Mouse (Mus musculus): ENCODE results near the gene Cdc37. TPM values are rescaled to one million over a fixed set of nuclear protein-coding genes. Genes with fewer than 3 reads are reported as not detected.
"Not testable (repeated sequence)": the region's sequence is repeated elsewhere in the genome, so short reads cannot be mapped to it uniquely, and the experiment has no call there.

The Cdc37 gene
- total and polyA plus RNA-seq, 3 experiments, result 779 to 1,631 (median 914) TPM

DNA sequence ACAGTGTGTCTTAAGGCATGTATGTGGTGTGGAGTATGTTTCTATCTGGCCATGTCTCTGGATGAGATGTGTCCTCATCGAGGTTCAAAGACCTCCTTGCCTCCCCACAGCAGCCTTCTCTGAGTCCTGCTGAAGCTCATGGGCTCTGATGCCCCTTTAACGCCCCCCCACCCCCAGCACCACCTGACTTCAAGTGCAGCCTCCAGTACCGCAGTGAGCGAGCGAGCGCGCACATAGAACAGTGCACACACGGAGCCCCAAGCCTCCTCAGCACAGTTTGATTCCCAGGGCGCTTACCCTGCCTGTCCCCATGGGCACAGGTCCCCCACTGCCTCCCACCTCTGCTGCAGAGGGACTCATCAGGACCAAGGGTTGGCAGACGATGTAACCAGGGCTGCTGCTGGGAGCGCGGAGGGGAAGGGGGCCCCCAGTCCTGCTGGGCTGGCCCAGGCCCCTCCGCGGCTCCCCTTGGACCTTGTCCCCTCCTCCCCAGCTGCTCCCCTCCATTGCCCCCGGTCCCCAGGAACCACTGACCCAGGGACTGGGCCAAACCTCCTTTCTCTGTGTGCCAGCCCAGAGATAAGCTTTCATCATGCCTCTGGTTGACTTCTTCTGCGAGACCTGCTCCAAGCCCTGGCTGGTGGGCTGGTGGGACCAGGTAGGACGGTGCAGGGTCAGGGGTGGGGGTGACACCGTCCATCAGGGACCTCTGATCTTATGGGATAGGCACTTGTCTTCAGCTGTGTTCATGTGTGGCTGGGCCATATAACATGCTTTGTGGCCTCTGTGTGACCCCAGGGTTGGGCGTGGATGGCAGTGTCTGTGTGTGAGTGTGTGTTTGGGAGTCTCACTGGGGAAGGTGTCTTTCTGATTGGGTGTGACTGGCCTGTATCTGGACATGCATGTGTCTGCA, 47.0 kb upstream of the Cdc37 start:
- no peak overlapping the region for H3K4me3 ChIP-seq (ENCODE audit: control insufficient read depth in 1 of 2, insufficient read depth in 1 of 2, low read depth in 2 of 2, low read length in 2 of 2)
- peaks cover 5 to 8% of the 10 kb centered on the region in 2 experiments for H3K4me1 ChIP-seq (ENCODE audit: control insufficient read depth in 1 of 2, insufficient read depth in 2 of 2, low read length in 2 of 2)
- peaks cover 3 to 21% of the 10 kb centered on the region in 2 experiments for H3K36me3 ChIP-seq (ENCODE audit: control insufficient read depth in 1 of 2, insufficient read depth in 2 of 2, low read length in 2 of 2)
- DNase-seq (ENCODE audit: low read depth, low spot score), result no peak
- H3K27ac ChIP-seq (ENCODE audit: control insufficient read depth, low read depth, low read length), result no peak overlapping the region
- H3K9me3 ChIP-seq (replicated peaks; ENCODE audit: insufficient read depth, low read length), result no peaks in the 10 kb centered on the region
- H3K27me3 ChIP-seq (ENCODE audit: control insufficient read depth in 1 of 2, insufficient read depth in 2 of 2, low read length in 2 of 2), result no peaks in the 10 kb centered on the region
- H3K79me2 ChIP-seq (ENCODE audit: control insufficient read depth, insufficient read depth, low read length, poor library complexity), result no peaks in the 10 kb centered on the region
- TF ChIP-seq HCFC1 (IDR thresholded peaks at IDR 0.05; ENCODE audit: low read depth, low read length) (no peak), CHD1 (IDR thresholded peaks at IDR 0.05; ENCODE audit: low read depth, low read length) (no peak), POLR2AphosphoS5 (IDR thresholded peaks at IDR 0.05; ENCODE audit: borderline replicate concordance, low read depth, low read length) (no peak), BHLHE40 (IDR thresholded peaks at IDR 0.05; ENCODE audit: borderline replicate concordance, low read depth, low read length) (no peak), MAFK (IDR thresholded peaks at IDR 0.05; ENCODE audit: borderline replicate concordance, low read depth, low read length) (no peak), NRF1 (IDR thresholded peaks at IDR 0.05; ENCODE audit: insufficient read depth, low read depth, low read length, poor library complexity, severe bottlenecking) (no peak), ETS1 (IDR thresholded peaks at IDR 0.05; ENCODE audit: low read depth, low read length) (no peak), MYB (IDR thresholded peaks at IDR 0.05; ENCODE audit: low read depth, low read length) (no peak), RCOR1 (IDR thresholded peaks at IDR 0.05; ENCODE audit: low read depth, low read length) (no peak), RAD21 (IDR thresholded peaks at IDR 0.05; ENCODE audit: low read depth, low read length) (no peak), SMC3 (IDR thresholded peaks at IDR 0.05; ENCODE audit: low read depth, low read length) (no peak)
- H3K9ac ChIP-seq (ENCODE audit: control insufficient read depth, low read depth, low read length, poor library complexity, severe bottlenecking), result no peak overlapping the region

GRCm38 (mm10) chr9:21195736-21196505, 46.1 kb upstream of the Cdc37 start:
- DNase-seq (ENCODE audit: low read depth, low spot score); H3K4me1 ChIP-seq (ENCODE audit: control insufficient read depth in 1 of 2, insufficient read depth in 2 of 2, low read length in 2 of 2): not testable (repeated sequence)

More at GRCm38 (mm10) chr9:21195736-21196505, 46.1 kb upstream of the Cdc37 start:
- H3K4me3 ChIP-seq (ENCODE audit: control insufficient read depth in 1 of 2, insufficient read depth in 1 of 2, low read depth in 2 of 2, low read length in 2 of 2); H3K27me3 ChIP-seq (ENCODE audit: control insufficient read depth in 1 of 2, insufficient read depth in 2 of 2, low read length in 2 of 2); H3K9me3 ChIP-seq (replicated peaks; ENCODE audit: insufficient read depth, low read length); H3K79me2 ChIP-seq (ENCODE audit: control insufficient read depth, insufficient read depth, low read length, poor library complexity); H3K27ac ChIP-seq (ENCODE audit: control insufficient read depth, low read depth, low read length); H3K9ac ChIP-seq (ENCODE audit: control insufficient read depth, low read depth, low read length, poor library complexity, severe bottlenecking): not testable (repeated sequence)
- peaks cover 3 to 19% of the 10 kb centered on the region in 2 experiments for H3K36me3 ChIP-seq (ENCODE audit: control insufficient read depth in 1 of 2, insufficient read depth in 2 of 2, low read length in 2 of 2)
